Comparison of ENCODE assay signal across 1 mouse cellular context in genomic region chr1:87625254-87626025, GRCm38 (mm10).
TF ChIP-seq lines count a peak whose summit lies in the region.

No protein-coding gene starts in this region.

TF ChIP-seq in MEL, 35 proteins besides CTCF, POLR2A, EP300 and RAD21 (continued from another document):
- TF ChIP-seq TAL1 (IDR thresholded peaks at IDR 0.05; ENCODE audit: low read length) (no peak), SIN3A (IDR thresholded peaks at IDR 0.05; ENCODE audit: low read length) (peak; percentile 66; the same call in 1 of the 2 replicates)
